Mouse (Mus musculus) neural tube, embryonic 12.5 days (tissue): ENCODE measurements around the gene Neurod1. TPM values are rescaled to one million over a fixed set of nuclear protein-coding genes. Genes with fewer than 3 reads are reported as not detected.

ENCODE experiments used
- ATAC-seq: fragments of 200-750 bp; cut with Nextera tagmentation; 2 replicates; pipeline ENCODE4 v1.8.0; 2017; ENCODE audit warnings: low read depth, mild to moderate bottlenecking, moderate TSS enrichment, moderate library complexity; ENCODE audit not compliant: low FRiP score
- H3K27ac ChIP-seq: fragments of 300-500 bp; sonication (generic); 2 replicates; pipeline ENCODE4 v1.5.1; 2016
- H3K27me3 ChIP-seq: fragments of 300-500 bp; sonication (generic); replicated peaks from 2 replicates; pipeline ENCODE4 v1.6.1; 2016; ENCODE audit warnings: mild to moderate bottlenecking
- H3K36me3 ChIP-seq: fragments of 300-500 bp; sonication (generic); 2 replicates; pipeline ENCODE4 v1.6.1; 2016; ENCODE audit warnings: mild to moderate bottlenecking
- H3K4me1 ChIP-seq: fragments of 300-500 bp; sonication (generic); 2 replicates; pipeline ENCODE4 v1.6.1; 2016
- H3K4me2 ChIP-seq: fragments of 300-500 bp; sonication (generic); replicated peaks from 2 replicates; pipeline ENCODE4 v1.6.1; 2016; ENCODE audit warnings: mild to moderate bottlenecking
- H3K4me3 ChIP-seq: fragments of 300-500 bp; sonication (generic); 2 replicates; pipeline ENCODE4 v1.5.1; 2016
- H3K9ac ChIP-seq: fragments of 300-500 bp; sonication (generic); 2 replicates; pipeline ENCODE4 v1.6.1; 2016; ENCODE audit warnings: mild to moderate bottlenecking
- H3K9me3 ChIP-seq: fragments of 300-500 bp; sonication (generic); 2 replicates; pipeline ENCODE4 v1.6.1; 2016; ENCODE audit warnings: mild to moderate bottlenecking
- WGBS: fragments of 180-500 bp; shearing (Covaris S2); methylation state at CpG from one replicate; pipeline ENCODE4 v1.1.7; 2016; 5-methylcytosine and 5-hydroxymethylcytosine counted together
- polyA plus RNA-seq: library from polyadenylated mRNA; unstranded; fragments of >200 nt; fragmentation: Nextera tagmentation; extraction: Ambion mirVana; gene quantifications from 2 replicates; pipeline ENCODE4 v1.2.1, GENCODE M21; 2016

Gene Neurod1
- polyA plus RNA-seq, 1 experiment from 2014 or later = 60.2 TPM

GRCm38 (mm10) chr2:79430061-79430460 is 26.5 kb downstream of the Neurod1 start:
- H3K4me2 ChIP-seq = no peak overlapping the region
- no peak overlapping the region for H3K4me3 ChIP-seq
- H3K27me3 ChIP-seq = peaks cover 4% of the 10 kb centered on the region; the same call in 1 of the 2 replicates
- no peaks in the 10 kb centered on the region for H3K36me3 ChIP-seq
- no peak overlapping the region for H3K27ac ChIP-seq
- no peaks in the 10 kb centered on the region; the same call in 1 of the 2 replicates for H3K4me1 ChIP-seq
- H3K9ac ChIP-seq = no peak overlapping the region
- ATAC-seq = no peak
- no peaks in the 10 kb centered on the region for H3K9me3 ChIP-seq

GRCm38 (mm10) chr2:79429650-79430049 is 26.9 kb downstream of the Neurod1 start:
- no peak overlapping the region for H3K4me2 ChIP-seq
- no peak for ATAC-seq
- no peak overlapping the region for H3K4me3 ChIP-seq
- H3K9me3 ChIP-seq = no peaks in the 10 kb centered on the region
- 3% methylated on average over 6 of the region's 6 CpGs for WGBS
- H3K27me3 ChIP-seq = peaks cover 4% of the 10 kb centered on the region; the same call in 1 of the 2 replicates
- no peaks in the 10 kb centered on the region; the same call in 1 of the 2 replicates for H3K4me1 ChIP-seq
- no peak overlapping the region for H3K27ac ChIP-seq
- H3K9ac ChIP-seq = no peak overlapping the region
- H3K36me3 ChIP-seq = no peaks in the 10 kb centered on the region

GRCm38 (mm10) chr2:79429108-79429507 is 27.4 kb downstream of the Neurod1 start:
- WGBS = 11% methylated on average over 7 of the region's 7 CpGs
- Histone ChIP-seq H3K36me3 (no peaks in the 10 kb centered on the region), H3K4me1 (no peaks in the 10 kb centered on the region; the same call in 1 of the 2 replicates), H3K4me3 (peak overlapping the region; percentile 37), H3K9ac (peak overlapping the region; percentile 39; the same call in 1 of the 2 replicates), H3K9me3 (no peaks in the 10 kb centered on the region), H3K4me2 (peak overlapping the region; percentile 71), H3K27ac (no peak overlapping the region), H3K27me3 (peaks cover 4% of the 10 kb centered on the region; the same call in 1 of the 2 replicates)
- ATAC-seq = no peak

GRCm38 (mm10) chr2:79428569-79429104 is 27.9 kb downstream of the Neurod1 start:
- H3K4me3 ChIP-seq = peak overlapping the region; percentile 37
- peak; percentile 75 for ATAC-seq
- H3K4me2 ChIP-seq = peak overlapping the region; percentile 71
- WGBS = under 1% methylated on average over 35 of the region's 35 CpGs
- H3K4me1 ChIP-seq = no peaks in the 10 kb centered on the region; the same call in 1 of the 2 replicates
- H3K27me3 ChIP-seq = peaks cover 4% of the 10 kb centered on the region; the same call in 1 of the 2 replicates
- H3K36me3 ChIP-seq = no peaks in the 10 kb centered on the region
- peak overlapping the region; percentile 39 for H3K9ac ChIP-seq
- no peak overlapping the region for H3K27ac ChIP-seq
- no peaks in the 10 kb centered on the region for H3K9me3 ChIP-seq

- no peaks in the 10 kb centered on the region for H3K9me3 ChIP-seq
- no peaks in the 10 kb centered on the region; the same call in 1 of the 2 replicates for H3K4me1 ChIP-seq
- peaks cover 4% of the 10 kb centered on the region; the same call in 1 of the 2 replicates for H3K27me3 ChIP-seq
- H3K9ac ChIP-seq = no peak overlapping the region
- no peaks in the 10 kb centered on the region for H3K36me3 ChIP-seq
- no peak overlapping the region for H3K4me2 ChIP-seq
- 30% methylated on average over 6 of the region's 6 CpGs for WGBS
- no peak overlapping the region for H3K27ac ChIP-seq
- H3K4me3 ChIP-seq = no peak overlapping the region
- no peak for ATAC-seq
These were observed 28.5 kb downstream of the Neurod1 start for GRCm38 (mm10) chr2:79428022-79428421.

GRCm38 (mm10) chr2:79421696-79422095 is 34.9 kb downstream of the Neurod1 start:
- no peak for ATAC-seq
- H3K27ac ChIP-seq = no peak overlapping the region

GRCm38 (mm10) chr2:79414505-79414904 is 42.0 kb downstream of the Neurod1 start:
- H3K27ac ChIP-seq = no peak overlapping the region
- 86% methylated on average over 7 of the region's 7 CpGs for WGBS

More at GRCm38 (mm10) chr2:79421696-79422095, 34.9 kb downstream of the Neurod1 start:
- no peaks in the 10 kb centered on the region for H3K27me3 ChIP-seq
- H3K4me3 ChIP-seq = no peak overlapping the region
- H3K36me3 ChIP-seq = no peaks in the 10 kb centered on the region
- H3K9me3 ChIP-seq = no peaks in the 10 kb centered on the region
- no peaks in the 10 kb centered on the region for H3K4me1 ChIP-seq
- no peak overlapping the region for H3K4me2 ChIP-seq
- H3K9ac ChIP-seq = no peak overlapping the region
- WGBS = 47% methylated on average over 6 of the region's 6 CpGs

GRCm38 (mm10) chr2:79410903-79411255 is 45.7 kb downstream of the Neurod1 start:
- H3K9ac ChIP-seq = no peak overlapping the region
- H3K27me3 ChIP-seq = no peaks in the 10 kb centered on the region
- H3K4me3 ChIP-seq = no peak overlapping the region
- H3K4me1 ChIP-seq = no peaks in the 10 kb centered on the region
- no peaks in the 10 kb centered on the region for H3K36me3 ChIP-seq
- no peak overlapping the region for H3K4me2 ChIP-seq
- no peak for ATAC-seq
- no peaks in the 10 kb centered on the region for H3K9me3 ChIP-seq
- 92% methylated on average over 3 of the region's 3 CpGs for WGBS
- H3K27ac ChIP-seq = no peak overlapping the region

More at GRCm38 (mm10) chr2:79414505-79414904, 42.0 kb downstream of the Neurod1 start:
- Histone ChIP-seq H3K36me3 (no peaks in the 10 kb centered on the region), H3K4me2 (no peak overlapping the region), H3K4me3 (no peak overlapping the region), H3K4me1 (no peaks in the 10 kb centered on the region), H3K9ac (no peak overlapping the region), H3K9me3 (no peaks in the 10 kb centered on the region), H3K27me3 (no peaks in the 10 kb centered on the region)
- ATAC-seq = no peak

- H3K27ac ChIP-seq = no peak overlapping the region
- WGBS = 75% methylated on average over 15 of the region's 15 CpGs
- H3K4me1 ChIP-seq = no peaks in the 10 kb centered on the region
- no peak overlapping the region for H3K4me3 ChIP-seq
- no peak for ATAC-seq
- no peaks in the 10 kb centered on the region for H3K27me3 ChIP-seq
- no peak overlapping the region for H3K9ac ChIP-seq
- no peaks in the 10 kb centered on the region for H3K36me3 ChIP-seq
- no peaks in the 10 kb centered on the region for H3K9me3 ChIP-seq
- no peak overlapping the region for H3K4me2 ChIP-seq
These were observed 46.2 kb downstream of the Neurod1 start for GRCm38 (mm10) chr2:79410247-79410902.

- 67% methylated on average over 5 of the region's 5 CpGs for WGBS
- no peak overlapping the region for H3K27ac ChIP-seq
- H3K4me1 ChIP-seq = no peaks in the 10 kb centered on the region
- no peaks in the 10 kb centered on the region for H3K36me3 ChIP-seq
- no peak overlapping the region for H3K9ac ChIP-seq
- no peak overlapping the region for H3K4me3 ChIP-seq
- H3K4me2 ChIP-seq = no peak overlapping the region
- H3K27me3 ChIP-seq = no peaks in the 10 kb centered on the region
- ATAC-seq = no peak
- no peaks in the 10 kb centered on the region for H3K9me3 ChIP-seq
These were observed 50.7 kb downstream of the Neurod1 start for GRCm38 (mm10) chr2:79405661-79406405.
